8 mouse cellular contexts compared by ENCODE assay signal in genomic region chr4:101198333-101198732, GRCm38 (mm10).
DNase-seq lines count a peak whose midpoint lies in the region.

No protein-coding gene starts in this region.

- intact Hi-C loops in heart, postnatal 36 days (cut with DNase I), result no loop called here
- intact Hi-C loops in left cerebral cortex, postnatal 25 days (cut with DNase I), result loop anchor here (5.0 kb wide), 1 partner anchor 64 kb away; no protein-coding TSS in a partner anchor

- DNase-seq in right cerebral cortex, adult 18-20 months, result peak; percentile 51
- no peak for DNase-seq in right cerebral cortex, postnatal 4 days
- peak; percentile 89 to 91 for DNase-seq in cerebellum, postnatal 10 days
- DNase-seq in heart, postnatal 36 days, result peak; percentile 72 to 74
- DNase-seq in left cerebral cortex, postnatal 25 days (ENCODE audit: low spot score in 2 of 2), result peak; percentile 45 to 59
- peak; percentile 3 for DNase-seq in retina, postnatal 7 days (ENCODE audit: low read depth, low spot score)
- no peak for DNase-seq in thymus, postnatal 14 days
- DNase-seq in thymus, postnatal 0 days (ENCODE audit: low spot score), result no peak

Comparison
In these comparisons a context has a peak if more than half of its experiments do, and no peak if none do; other contexts are left out.
1. DNase-seq: peak in right cerebral cortex, adult 18-20 months (single experiment), cerebellum, postnatal 10 days (2 of 2), heart, postnatal 36 days (2 of 2), left cerebral cortex, postnatal 25 days (2 of 2) and retina, postnatal 7 days (single experiment); none in right cerebral cortex, postnatal 4 days (single experiment), thymus, postnatal 14 days (single experiment) and thymus, postnatal 0 days (single experiment).